Mouse (Mus musculus) cerebellum, postnatal 4 days (tissue): ENCODE data around the gene Sez6.
A peak's percentile ranks its signal among the peaks of the same experiment; 100 is the strongest.

ENCODE experiments used
- DNase-seq, 2 experiments: peaks; one replicate each; pipeline ENCODE4 v3.0.0; 2022; ENCODE audit warnings: low spot score in 2 of 2, mixed read lengths in 1 of 2

The Sez6 gene

GRCm38 (mm10) chr11:77950125-77950685 lies 19.6 kb downstream of the Sez6 start:
- no peak for DNase-seq

GRCm38 (mm10) chr11:77950797-77951228 lies 20.2 kb downstream of the Sez6 start:
- peak in 1 of 2 experiments; percentile 47 for DNase-seq

GRCm38 (mm10) chr11:77953671-77954070 lies 23.1 kb downstream of the Sez6 start:
- DNase-seq: no peak

- DNase-seq: no peak
Measured at GRCm38 (mm10) chr11:77956428-77956827, 25.8 kb downstream of the Sez6 start.

- DNase-seq: peak in 1 of 2 experiments; percentile 82
Measured at GRCm38 (mm10) chr11:77958268-77958667, 27.7 kb downstream of the Sez6 start.

GRCm38 (mm10) chr11:77958932-77959331 lies 28.3 kb downstream of the Sez6 start:
- no peak for DNase-seq

GRCm38 (mm10) chr11:77960199-77960598 lies 29.6 kb downstream of the Sez6 start:
- DNase-seq: no peak

- DNase-seq: no peak
Measured at GRCm38 (mm10) chr11:77960898-77961297, 30.3 kb downstream of the Sez6 start.

- no peak for DNase-seq
Measured at GRCm38 (mm10) chr11:77962946-77963345, 32.3 kb downstream of the Sez6 start.

- DNase-seq: no peak
Measured at GRCm38 (mm10) chr11:77964415-77965095, 34.0 kb downstream of the Sez6 start.

- peak; percentile 60 to 80 for DNase-seq
Measured at GRCm38 (mm10) chr11:77965101-77966036, 34.8 kb downstream of the Sez6 start.

- DNase-seq: no peak
Measured at GRCm38 (mm10) chr11:77966037-77966391, 35.4 kb downstream of the Sez6 start.

GRCm38 (mm10) chr11:77967114-77967513 lies 36.5 kb downstream of the Sez6 start:
- peak; percentile 61 to 86 for DNase-seq

- DNase-seq: no peak
Measured at GRCm38 (mm10) chr11:77968786-77969185, 38.2 kb downstream of the Sez6 start.

GRCm38 (mm10) chr11:77970718-77971117 lies 40.1 kb downstream of the Sez6 start:
- DNase-seq: no peak

GRCm38 (mm10) chr11:77973520-77973919 lies 42.9 kb downstream of the Sez6 start:
- DNase-seq: no peak

- DNase-seq: no peak
Measured at GRCm38 (mm10) chr11:77974325-77974724, 43.7 kb downstream of the Sez6 start.

- no peak for DNase-seq
Measured at GRCm38 (mm10) chr11:77975873-77976272, 45.3 kb downstream of the Sez6 start.

- DNase-seq: no peak
Measured at GRCm38 (mm10) chr11:77978161-77978560, 47.6 kb downstream of the Sez6 start.

- no peak for DNase-seq
Measured at GRCm38 (mm10) chr11:77979221-77979809, 48.7 kb downstream of the Sez6 start.

- DNase-seq: peak in 1 of 2 experiments; percentile 64
Measured at GRCm38 (mm10) chr11:77980281-77981204, 49.9 kb downstream of the Sez6 start.
